Comparison of ENCODE assay signal across 10 mouse cellular contexts in genomic region chr8:127125686-127126683, GRCm38 (mm10).
DNase-seq lines count a peak whose midpoint lies in the region; ATAC-seq and TF ChIP-seq lines count a peak whose summit lies in the region.
"Had no signal": no experiment of that assay in that cellular context is flagged by ENCODE, and none has a peak within 500 bp of the region (broad histone marks: within the 10 kb centered on the region; RNA-seq: fewer than 3 reads in every experiment).

No protein-coding gene starts in this region.

- intact Hi-C loops in left cerebral cortex, adult 2 months (cut with DNase I), result no loop called here

- peak overlapping the region; percentile 34 for H3K4me3 ChIP-seq in forebrain, embryonic 10.5 days
- no peak overlapping the region for H3K4me3 ChIP-seq in forebrain, embryonic 14.5 days (ENCODE audit: low read depth, low read length)
- H3K4me3 ChIP-seq in liver, embryonic 15.5 days (replicated peaks), result no peak overlapping the region
- H3K4me3 ChIP-seq in left cerebral cortex, adult 2 months, result no peak overlapping the region

- no peak for TF ChIP-seq CTCF in left cerebral cortex, adult 2 months (IDR thresholded peaks at IDR 0.05)

- no peaks in the 10 kb centered on the region for H3K27me3 ChIP-seq in forebrain, embryonic 10.5 days (ENCODE audit: poor library complexity, severe bottlenecking)
- no peaks in the 10 kb centered on the region for H3K27me3 ChIP-seq in forebrain, embryonic 14.5 days (replicated peaks; ENCODE audit: control insufficient read depth, insufficient read depth, low read length)
- no peaks in the 10 kb centered on the region for H3K27me3 ChIP-seq in liver, embryonic 15.5 days
- H3K27me3 ChIP-seq: Patski had no signal

- DNase-seq in forebrain, embryonic 10.5 days (ENCODE audit: extremely low spot score, low spot score), result peak; percentile 30
- DNase-seq in forebrain, embryonic 14.5 days (ENCODE audit: low spot score), result no peak
- DNase-seq in kidney, postnatal 4 days, result peak; percentile 28 to 41
- no peak for DNase-seq in kidney, adult 18-20 months
- peak; percentile 72 for DNase-seq in embryo, embryonic 9.5 days (ENCODE audit: extremely low spot score)
- no peak for DNase-seq in left cerebral cortex, adult 2 months (ENCODE audit: extremely low spot score in 1 of 2, low spot score in 2 of 2)
- DNase-seq in thymus, adult 18-20 months, result no peak
- DNase-seq: kidney, adult 9 months had no signal

- H3K36me3 ChIP-seq in forebrain, embryonic 10.5 days (replicated peaks), result no peaks in the 10 kb centered on the region
- H3K36me3 ChIP-seq in forebrain, embryonic 14.5 days (ENCODE audit: control insufficient read depth, insufficient read depth, low read length), result no peaks in the 10 kb centered on the region
- H3K36me3 ChIP-seq in liver, embryonic 15.5 days (replicated peaks), result no peaks in the 10 kb centered on the region

- H3K27ac ChIP-seq in forebrain, embryonic 10.5 days, result peak overlapping the region; percentile 67
- no peak overlapping the region for H3K27ac ChIP-seq in forebrain, embryonic 14.5 days (ENCODE audit: low read depth, low read length)
- H3K27ac ChIP-seq in liver, embryonic 15.5 days (replicated peaks), result peak overlapping the region; percentile 29; the same call in 1 of the 2 replicates
- no peak overlapping the region for H3K27ac ChIP-seq in left cerebral cortex, adult 2 months

- no peak overlapping the region for H3K9ac ChIP-seq in forebrain, embryonic 14.5 days (ENCODE audit: low read length)
- no peak overlapping the region for H3K9ac ChIP-seq in liver, embryonic 15.5 days

- no peaks in the 10 kb centered on the region for H3K9me3 ChIP-seq in forebrain, embryonic 10.5 days
- no peaks in the 10 kb centered on the region for H3K9me3 ChIP-seq in forebrain, embryonic 14.5 days (replicated peaks; ENCODE audit: control insufficient read depth, low read length)
- no peaks in the 10 kb centered on the region for H3K9me3 ChIP-seq in liver, embryonic 15.5 days (replicated peaks)

- ATAC-seq in forebrain, embryonic 14.5 days, result no peak
- peak; percentile 58; the same call in 1 of the 2 replicates for ATAC-seq in liver, embryonic 15.5 days (ENCODE audit: insufficient read depth)
- ATAC-seq: Patski had no signal

- H3K4me2 ChIP-seq in forebrain, embryonic 14.5 days (ENCODE audit: low read length), result no peak overlapping the region
- peak overlapping the region; percentile 23; the same call in 1 of the 2 replicates for H3K4me2 ChIP-seq in liver, embryonic 15.5 days

- peaks cover 80% of the 10 kb centered on the region for H3K4me1 ChIP-seq in forebrain, embryonic 10.5 days
- H3K4me1 ChIP-seq in forebrain, embryonic 14.5 days (ENCODE audit: control insufficient read depth, insufficient read depth, low read length), result peaks cover 14% of the 10 kb centered on the region
- H3K4me1 ChIP-seq in liver, embryonic 15.5 days (replicated peaks), result 0 out of 2 replicates have a peak, but pooled peaks cover 6% of the 10 kb centered on the region

- WGBS in forebrain, embryonic 10.5 days, result 24% methylated on average over 11 of the region's 11 CpGs
- 28% methylated on average over 11 of the region's 11 CpGs for WGBS in forebrain, embryonic 14.5 days
- 52% methylated on average over 11 of the region's 11 CpGs for WGBS in liver, embryonic 15.5 days (ENCODE audit: insufficient replicate concordance)

Comparison
In these comparisons a context has a peak if more than half of its experiments do, and no peak if none do; other contexts are left out.
1. DNase-seq: peak in forebrain, embryonic 10.5 days (single experiment), kidney, postnatal 4 days (2 of 2) and embryo, embryonic 9.5 days (single experiment); none in forebrain, embryonic 14.5 days (single experiment), kidney, adult 18-20 months (single experiment), left cerebral cortex, adult 2 months (0 of 2) and thymus, adult 18-20 months (0 of 2).
2. H3K27ac ChIP-seq: peak in forebrain, embryonic 10.5 days (single experiment) and liver, embryonic 15.5 days (single experiment); none in forebrain, embryonic 14.5 days (single experiment) and left cerebral cortex, adult 2 months (single experiment).